Comparison of ENCODE assay signal across 16 mouse cellular contexts in the genomic region with DNA sequence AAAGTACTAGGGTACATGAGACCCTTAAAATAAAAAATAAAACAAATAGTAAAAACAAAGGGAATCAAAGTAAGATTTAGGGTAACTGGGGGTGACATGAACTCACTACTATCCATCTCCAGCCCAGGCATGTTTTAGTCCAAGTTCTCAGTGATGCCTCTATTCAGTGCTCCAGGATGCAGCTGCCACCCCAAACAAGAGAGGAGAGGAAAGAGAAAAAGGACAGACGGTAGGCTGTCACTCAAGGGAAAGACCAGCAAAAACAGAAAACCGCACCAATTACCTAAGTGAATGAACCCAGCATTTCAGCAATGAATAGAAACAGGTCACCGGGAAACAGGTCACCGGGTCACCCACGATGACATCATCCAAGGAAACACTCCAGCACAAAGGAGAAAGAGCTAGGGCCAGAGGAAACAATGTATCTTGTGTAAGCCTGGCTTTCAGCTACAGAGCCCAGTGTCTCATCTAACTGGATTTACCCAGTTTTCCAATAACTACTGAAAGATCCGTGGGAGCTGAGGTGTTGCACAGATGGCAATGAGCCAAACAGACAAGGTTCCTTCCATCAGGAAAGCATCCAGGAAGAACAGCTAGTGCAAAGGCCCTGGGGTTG.
DNase-seq lines count a peak whose midpoint lies in the region; ATAC-seq and TF ChIP-seq lines count a peak whose summit lies in the region.
"Had no signal": no experiment of that assay in that cellular context is flagged by ENCODE, and none has a peak within 500 bp of the region (broad histone marks: within the 10 kb centered on the region; RNA-seq: fewer than 3 reads in every experiment).

No protein-coding gene starts in this region.

- no peak overlapping the region for H3K4me2 ChIP-seq in liver, postnatal 0 days (ENCODE audit: low read depth, low read length)
- H3K4me2 ChIP-seq: embryonic facial prominence, embryonic 13.5 days; midbrain, embryonic 12.5 days; stomach, embryonic 15.5 days had no signal

- DNase-seq in liver, adult 2 months (ENCODE audit: extremely low read depth, low read depth, low spot score): peak; percentile 33
- DNase-seq in liver, postnatal 0 days: no peak
- peak; percentile 72 for DNase-seq in adipocyte (ENCODE audit: low spot score)
- DNase-seq in forebrain, embryonic 10.5 days (ENCODE audit: extremely low spot score, low spot score): peak; percentile 35
- peak; percentile 81 for DNase-seq in retina, embryonic 14.5 days (ENCODE audit: low spot score)
- DNase-seq in gastrocnemius, adult 18-20 months (ENCODE audit: low spot score): no peak
- DNase-seq in ovary, adult 18-20 months (ENCODE audit: low spot score): no peak
- DNase-seq: cerebellum, adult 9-11 months; heart, adult 11 months; liver; thymus, postnatal 36 days had no signal

- H3K9ac ChIP-seq in liver, adult 2 months (ENCODE audit: low read depth, low read length): no peak overlapping the region
- H3K9ac ChIP-seq in liver, postnatal 0 days (replicated peaks): no peak overlapping the region
- H3K9ac ChIP-seq: embryonic facial prominence, embryonic 13.5 days; midbrain, embryonic 12.5 days; stomach, embryonic 15.5 days had no signal

- H3K36me3 ChIP-seq in liver, adult 2 months (ENCODE audit: control insufficient read depth, insufficient read depth, low read length): no peaks in the 10 kb centered on the region
- no peaks in the 10 kb centered on the region for H3K36me3 ChIP-seq in liver, postnatal 0 days (replicated peaks; ENCODE audit: insufficient read depth, low read length)
- no peaks in the 10 kb centered on the region for H3K36me3 ChIP-seq in forebrain, embryonic 10.5 days (replicated peaks)
- H3K36me3 ChIP-seq: embryonic facial prominence, embryonic 13.5 days; midbrain, embryonic 12.5 days; stomach, embryonic 15.5 days had no signal

- TF ChIP-seq CTCF in liver, adult 2 months (IDR thresholded peaks at IDR 0.05; ENCODE audit: low read depth, low read length): no peak
- no peak for TF ChIP-seq CTCF in liver, postnatal 0 days (IDR thresholded peaks at IDR 0.05; ENCODE audit: low read depth)

- H3K27ac ChIP-seq in liver, adult 2 months (replicated peaks; ENCODE audit: insufficient read depth, low read depth, low read length): no peak overlapping the region
- no peak overlapping the region for H3K27ac ChIP-seq in liver, postnatal 0 days (ENCODE audit: low read depth)
- peak overlapping the region; percentile 74 for H3K27ac ChIP-seq in forebrain, embryonic 10.5 days
- H3K27ac ChIP-seq: embryonic facial prominence, embryonic 13.5 days; layer of hippocampus, adult 2 months; midbrain, embryonic 12.5 days; stomach, embryonic 15.5 days had no signal

- H3K79me2 ChIP-seq in liver, adult 2 months (ENCODE audit: control insufficient read depth, insufficient read depth, low read length): no peaks in the 10 kb centered on the region

- WGBS in liver, adult 2 months: 43% methylated on average over 6 of the region's 6 CpGs
- 39% methylated on average over 6 of the region's 6 CpGs for WGBS in liver, postnatal 0 days (ENCODE audit: insufficient replicate concordance)
- WGBS in forebrain, embryonic 10.5 days: 31% methylated on average over 6 of the region's 6 CpGs

- no peaks in the 10 kb centered on the region for H3K9me3 ChIP-seq in liver, postnatal 0 days (ENCODE audit: low read length)
- no peaks in the 10 kb centered on the region for H3K9me3 ChIP-seq in forebrain, embryonic 10.5 days
- H3K9me3 ChIP-seq: embryonic facial prominence, embryonic 13.5 days; midbrain, embryonic 12.5 days; stomach, embryonic 15.5 days had no signal

- no peak for ATAC-seq in liver, postnatal 0 days
- ATAC-seq: activated CD4-positive, CD25-positive, alpha-beta regulatory T cell, adult 4 months had no signal

- no peak overlapping the region for H3K4me3 ChIP-seq in liver, adult 2 months (ENCODE audit: insufficient read depth, low read depth, low read length)
- H3K4me3 ChIP-seq in liver, postnatal 0 days (ENCODE audit: low read depth, low read length): no peak overlapping the region
- no peak overlapping the region for H3K4me3 ChIP-seq in forebrain, embryonic 10.5 days
- H3K4me3 ChIP-seq: embryonic facial prominence, embryonic 13.5 days; layer of hippocampus, adult 2 months; midbrain, embryonic 12.5 days; stomach, embryonic 15.5 days had no signal

- no peak for TF ChIP-seq POLR2A in liver, adult 2 months (IDR thresholded peaks at IDR 0.05; ENCODE audit: extremely low read depth, insufficient read depth, low read length)

- H3K4me1 ChIP-seq in liver, adult 2 months (ENCODE audit: control insufficient read depth, insufficient read depth, low read length): no peaks in the 10 kb centered on the region
- no peaks in the 10 kb centered on the region for H3K4me1 ChIP-seq in liver, postnatal 0 days (ENCODE audit: insufficient read depth)
- peaks cover 35% of the 10 kb centered on the region for H3K4me1 ChIP-seq in forebrain, embryonic 10.5 days

- TF ChIP-seq EP300 in liver, postnatal 0 days (IDR thresholded peaks at IDR 0.05; ENCODE audit: low read depth): no peak

- no peaks in the 10 kb centered on the region for H3K27me3 ChIP-seq in liver, adult 2 months (ENCODE audit: control insufficient read depth, insufficient read depth, low read length)
- H3K27me3 ChIP-seq in liver, postnatal 0 days (ENCODE audit: insufficient read depth, low read length): no peaks in the 10 kb centered on the region
- H3K27me3 ChIP-seq in forebrain, embryonic 10.5 days (ENCODE audit: poor library complexity, severe bottlenecking): no peaks in the 10 kb centered on the region
- H3K27me3 ChIP-seq: embryonic facial prominence, embryonic 13.5 days; midbrain, embryonic 12.5 days; stomach, embryonic 15.5 days had no signal

Comparison
In these comparisons a context has a peak if more than half of its experiments do, and no peak if none do; other contexts are left out.
1. DNase-seq: peak in liver, adult 2 months (single experiment), adipocyte (single experiment), forebrain, embryonic 10.5 days (single experiment) and retina, embryonic 14.5 days (single experiment); none in liver, postnatal 0 days (single experiment), gastrocnemius, adult 18-20 months (single experiment) and ovary, adult 18-20 months (single experiment).